Mouse (Mus musculus) frontal cortex, postnatal 14 days (tissue): ENCODE data around the gene Hsd17b2.
"Not testable (repeated sequence)": the region's sequence is repeated elsewhere in the genome, so short reads cannot be mapped to it uniquely, and the experiment has no call there.

Experiments used
- DNase-seq, 2 experiments: peaks; one replicate each; pipeline ENCODE4 v3.0.0; 2022; ENCODE audit warnings: low spot score in 2 of 2

The Hsd17b2 gene

GRCm38 (mm10) chr8:117714604-117715003, 12.9 kb downstream of the Hsd17b2 start:
- no peak for DNase-seq

DNA sequence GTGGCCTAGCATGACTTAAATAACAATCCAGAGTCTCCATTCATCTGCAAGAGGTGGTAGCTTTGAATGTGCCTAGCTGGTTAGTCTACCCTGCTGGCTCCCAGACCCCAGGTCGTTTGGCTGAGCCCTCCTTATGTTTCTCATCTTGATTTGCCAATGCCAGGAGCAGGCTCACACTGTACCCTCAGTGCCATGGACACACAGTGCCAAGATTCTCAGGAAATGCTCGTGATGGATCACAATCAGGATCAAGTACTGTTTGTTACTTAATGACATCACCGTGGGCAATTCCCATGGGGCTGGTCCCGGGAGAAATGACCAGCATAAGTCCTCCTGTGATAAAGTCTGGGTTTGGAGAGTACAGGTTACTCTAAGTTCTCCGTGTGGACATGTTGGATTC, 14.2 kb downstream of the Hsd17b2 start:
- DNase-seq, result no peak

GRCm38 (mm10) chr8:117718152-117718860, 16.6 kb downstream of the Hsd17b2 start:
- DNase-seq, result no peak

GRCm38 (mm10) chr8:117726467-117726866, 24.8 kb downstream of the Hsd17b2 start:
- no peak for DNase-seq

DNA sequence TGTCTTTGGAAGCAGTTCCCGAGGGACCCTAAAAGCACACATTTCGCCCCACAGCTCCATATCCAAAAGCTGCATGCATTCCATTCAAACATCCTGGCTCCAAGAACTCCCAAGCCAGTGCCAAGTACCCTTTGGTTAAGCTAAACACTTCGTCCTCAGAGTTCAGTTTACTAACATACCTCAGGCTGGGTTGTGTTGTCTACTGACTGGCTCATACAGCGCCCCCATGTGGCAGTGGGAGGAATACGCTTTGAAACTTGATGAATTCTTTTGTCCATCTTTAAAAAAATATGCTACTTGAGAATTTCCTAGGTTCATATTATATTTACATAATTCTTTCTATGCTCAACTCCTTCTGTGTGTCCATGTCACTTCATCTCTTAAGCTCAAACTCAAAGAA, 25.9 kb downstream of the Hsd17b2 start:
- no peak for DNase-seq

DNA sequence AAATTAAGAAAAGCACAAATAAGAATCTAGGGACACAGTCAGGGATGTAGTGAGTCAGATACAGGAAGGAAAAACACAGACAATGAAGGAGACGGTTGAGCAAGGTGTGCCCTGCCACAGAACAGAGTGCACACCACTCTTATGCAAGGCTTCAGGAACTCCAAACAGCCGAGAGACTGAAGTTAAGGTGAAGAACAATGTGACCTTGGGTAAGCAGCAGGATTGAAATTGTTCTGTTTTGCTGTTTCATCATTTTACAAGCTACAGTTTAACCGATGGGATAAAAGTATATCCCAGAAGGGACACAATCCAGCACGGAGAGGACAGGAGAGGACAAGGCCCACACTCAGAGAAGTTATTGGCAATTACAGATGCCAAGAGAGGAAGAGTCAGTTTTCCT, 26.5 kb downstream of the Hsd17b2 start:
- no peak for DNase-seq

GRCm38 (mm10) chr8:117730980-117731379, 29.3 kb downstream of the Hsd17b2 start:
- DNase-seq, result no peak

GRCm38 (mm10) chr8:117736657-117737175, 35.0 kb downstream of the Hsd17b2 start:
- DNase-seq, result no peak

DNA sequence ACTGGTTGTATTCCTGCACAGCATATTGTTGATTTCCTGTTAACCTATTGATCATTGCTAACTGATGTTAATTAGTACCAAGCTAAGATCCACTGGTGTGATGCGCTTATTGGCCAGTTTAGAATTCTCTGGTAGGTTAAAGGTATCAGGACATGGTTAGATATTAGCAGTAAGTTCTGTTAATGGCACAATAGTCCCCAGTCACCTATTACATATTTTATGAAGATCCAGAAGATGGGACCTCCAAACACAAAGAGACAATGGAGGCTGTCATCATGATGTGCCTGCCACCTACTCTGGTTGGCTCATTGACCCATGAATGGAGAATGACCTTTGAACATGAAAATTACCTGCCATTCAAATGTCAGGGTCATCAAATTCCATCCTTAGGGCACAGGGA, 36.5 kb downstream of the Hsd17b2 start:
- not testable (repeated sequence) for DNase-seq

GRCm38 (mm10) chr8:117740387-117740998, 38.8 kb downstream of the Hsd17b2 start:
- no peak for DNase-seq

GRCm38 (mm10) chr8:117742431-117743012, 40.8 kb downstream of the Hsd17b2 start:
- DNase-seq, result no peak

GRCm38 (mm10) chr8:117746651-117747050, 44.9 kb downstream of the Hsd17b2 start:
- no peak for DNase-seq

DNA sequence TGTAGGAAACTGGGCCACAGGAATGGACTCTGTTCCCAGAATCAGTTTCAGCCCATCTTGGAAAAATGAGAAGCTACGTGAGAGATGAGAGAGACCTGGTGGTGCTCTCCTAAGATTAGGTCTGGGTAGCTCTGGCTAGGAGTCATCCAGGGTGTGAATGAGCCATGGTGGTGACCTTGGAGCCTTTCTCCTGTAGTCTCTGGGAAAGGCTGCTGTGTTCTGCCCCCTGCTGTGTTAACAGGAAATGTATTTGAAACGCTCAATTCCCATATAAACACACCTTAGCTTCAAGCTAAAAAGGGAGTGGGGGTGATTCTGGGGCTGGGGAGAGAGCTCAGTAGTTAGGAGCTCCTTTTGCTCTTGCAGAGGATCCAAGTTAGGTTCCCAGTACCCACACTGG, 45.7 kb downstream of the Hsd17b2 start:
- DNase-seq, result no peak

- DNase-seq, result no peak
Observed at GRCm38 (mm10) chr8:117747886-117748730, 46.4 kb downstream of the Hsd17b2 start.

GRCm38 (mm10) chr8:117749436-117749835, 47.7 kb downstream of the Hsd17b2 start:
- no peak for DNase-seq

- no peak for DNase-seq
Observed at GRCm38 (mm10) chr8:117757900-117758299, 56.2 kb downstream of the Hsd17b2 start.

GRCm38 (mm10) chr8:117762776-117763175, 61.1 kb downstream of the Hsd17b2 start:
- DNase-seq, result no peak

DNA sequence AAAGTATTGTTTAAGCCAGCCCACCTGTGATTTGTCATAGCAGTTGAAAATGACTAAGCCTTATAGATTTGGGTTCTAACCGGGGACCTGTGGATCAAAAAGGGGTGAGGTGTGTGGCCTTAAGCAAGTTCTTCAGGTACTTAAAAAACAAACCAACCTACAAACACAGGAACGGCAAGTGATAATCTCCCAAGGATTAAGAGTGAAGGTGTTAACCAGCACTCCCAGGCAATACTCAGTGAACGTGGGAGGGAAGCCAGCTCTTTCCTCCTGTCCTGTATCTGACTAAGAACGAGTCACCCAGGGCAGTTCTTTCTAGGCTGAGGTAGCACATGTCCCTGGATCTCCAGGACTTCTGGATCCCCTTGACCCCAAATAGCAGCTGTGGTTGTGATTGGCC, 62.9 kb downstream of the Hsd17b2 start:
- no peak for DNase-seq

DNA sequence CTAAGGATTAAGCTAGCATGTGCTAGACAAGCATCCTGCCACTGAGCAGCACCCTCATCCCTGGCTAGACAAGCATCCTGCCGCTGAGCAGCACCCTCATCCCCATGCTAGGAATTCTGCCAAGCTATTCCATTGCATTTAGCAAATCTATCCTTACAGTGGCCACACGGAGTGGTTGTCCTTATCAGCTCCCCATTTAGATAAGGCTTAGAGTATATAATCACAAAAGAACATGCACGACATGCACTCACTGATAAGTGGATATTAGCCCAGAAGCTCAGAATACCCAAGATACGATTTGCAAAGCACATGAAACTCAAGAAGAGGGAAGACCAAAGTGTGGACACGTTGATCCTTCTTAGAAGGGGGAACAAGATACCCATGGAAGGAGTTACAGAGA, 64.2 kb downstream of the Hsd17b2 start:
- DNase-seq, result no peak

DNA sequence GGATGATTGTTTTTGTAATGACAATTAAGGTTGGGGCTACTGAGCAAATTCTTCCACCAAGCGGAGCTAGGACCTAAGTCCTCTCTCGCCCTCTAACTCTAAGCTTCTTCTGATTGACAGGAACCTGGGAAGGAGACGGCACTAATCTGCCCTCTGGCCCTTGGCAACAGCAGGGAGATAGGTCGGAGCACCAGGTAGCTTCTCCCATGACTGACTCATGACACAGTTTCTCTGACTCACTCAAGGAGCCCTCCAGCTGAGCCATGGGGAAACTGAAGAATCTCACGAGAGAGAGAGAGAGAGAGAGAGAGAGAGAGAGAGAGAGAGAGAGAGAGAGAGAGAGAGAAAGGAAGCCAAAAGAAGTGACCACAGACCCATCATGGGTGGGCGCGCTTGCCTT, 67.3 kb downstream of the Hsd17b2 start:
- DNase-seq, result no peak

GRCm38 (mm10) chr8:117771115-117771836, 69.6 kb downstream of the Hsd17b2 start:
- DNase-seq, result no peak
